Mouse (Mus musculus) testis, adult 2 months (tissue): Measurements from ENCODE around the gene Zfp697. TPM values are rescaled to one million over a fixed set of nuclear protein-coding genes. Genes with fewer than 3 reads are reported as not detected.

Experiments
- H3K27ac ChIP-seq: fragments of 200-500 bp; 2 replicates; pipeline ENCODE4 v1.5.1; 2012; ENCODE audit warnings: low read depth, low read length; ENCODE audit not compliant: control insufficient read depth, insufficient read depth
- H3K27me3 ChIP-seq: fragments of 200-500 bp; 2 replicates; pipeline ENCODE4 v1.6.1; 2012; ENCODE audit warnings: mild to moderate bottlenecking, low read length, moderate library complexity; ENCODE audit not compliant: control insufficient read depth, insufficient read depth
- H3K36me3 ChIP-seq: fragments of 200-500 bp; 2 replicates; pipeline ENCODE4 v1.6.1; 2012; ENCODE audit warnings: mild to moderate bottlenecking, low read length; ENCODE audit not compliant: control insufficient read depth, insufficient read depth
- H3K4me1 ChIP-seq: fragments of 200-500 bp; 2 replicates; pipeline ENCODE4 v1.6.1; 2012; ENCODE audit warnings: low read length; ENCODE audit not compliant: control insufficient read depth, insufficient read depth
- H3K4me3 ChIP-seq: fragments of 200-500 bp; 2 replicates; pipeline ENCODE4 v1.5.1; 2012; ENCODE audit warnings: low read depth, mild to moderate bottlenecking, low read length, moderate library complexity, mixed read lengths; ENCODE audit not compliant: control insufficient read depth
- CTCF ChIP-seq: fragments of 200-500 bp; IDR thresholded peaks from 2 replicates; pipeline ENCODE4 v1.5.1; 2012; ENCODE audit warnings: low read depth, mild to moderate bottlenecking, inconsistent platforms, low read length, moderate library complexity; ENCODE audit not compliant: control insufficient read depth, insufficient read depth, insufficient replicate concordance
- POLR2A ChIP-seq: fragments of 200-500 bp; IDR thresholded peaks from 2 replicates; pipeline ENCODE4 v1.6.1; 2012; ENCODE audit warnings: low read depth, mild to moderate bottlenecking, inconsistent platforms, low read length, moderate library complexity; ENCODE audit not compliant: control insufficient read depth
- polyA plus RNA-seq: library from polyadenylated mRNA; depleted of rRNA; stranded (reverse); fragments of >200 nt; gene quantifications from 2 replicates; pipeline ENCODE4 v1.2.3, GENCODE M21; 2012

The Zfp697 gene
- polyA plus RNA-seq, 1 experiment, result 1.1 TPM

- no peaks in the 10 kb centered on the region for H3K27me3 ChIP-seq
- H3K4me3 ChIP-seq, result no peak overlapping the region
- TF ChIP-seq POLR2A (no peak), CTCF (no peak)
- H3K27ac ChIP-seq, result no peak overlapping the region
- no peaks in the 10 kb centered on the region for H3K36me3 ChIP-seq
- no peaks in the 10 kb centered on the region for H3K4me1 ChIP-seq
Measured at GRCm38 (mm10) chr3:98414296-98414695, 32.0 kb downstream of the Zfp697 start.

- Histone ChIP-seq H3K4me1 (no peaks in the 10 kb centered on the region), H3K4me3 (no peak overlapping the region), H3K36me3 (no peaks in the 10 kb centered on the region), H3K27me3 (no peaks in the 10 kb centered on the region), H3K27ac (no peak overlapping the region)
- TF ChIP-seq POLR2A, result no peak
- TF ChIP-seq CTCF, result no peak
Measured at GRCm38 (mm10) chr3:98416426-98417250, 34.4 kb downstream of the Zfp697 start.

GRCm38 (mm10) chr3:98417328-98417727 is 35.1 kb downstream of the Zfp697 start:
- Histone ChIP-seq H3K27me3 (no peaks in the 10 kb centered on the region), H3K4me3 (no peak overlapping the region), H3K27ac (no peak overlapping the region), H3K36me3 (no peaks in the 10 kb centered on the region), H3K4me1 (no peaks in the 10 kb centered on the region)
- no peak for TF ChIP-seq POLR2A
- TF ChIP-seq CTCF, result no peak

- TF ChIP-seq POLR2A (no peak), CTCF (no peak)
- no peaks in the 10 kb centered on the region for H3K4me1 ChIP-seq
- H3K27ac ChIP-seq, result no peak overlapping the region
- no peaks in the 10 kb centered on the region for H3K36me3 ChIP-seq
- no peak overlapping the region for H3K4me3 ChIP-seq
- H3K27me3 ChIP-seq, result no peaks in the 10 kb centered on the region
Measured at GRCm38 (mm10) chr3:98418991-98419785, 36.9 kb downstream of the Zfp697 start.

- H3K27ac ChIP-seq, result no peak overlapping the region
Measured at GRCm38 (mm10) chr3:98419786-98420070, 37.5 kb downstream of the Zfp697 start.

GRCm38 (mm10) chr3:98422926-98423325 is 40.7 kb downstream of the Zfp697 start:
- Histone ChIP-seq H3K27me3 (no peaks in the 10 kb centered on the region), H3K4me3 (no peak overlapping the region), H3K27ac (no peak overlapping the region), H3K4me1 (peaks cover 9% of the 10 kb centered on the region), H3K36me3 (no peaks in the 10 kb centered on the region)
- TF ChIP-seq POLR2A, result no peak
- TF ChIP-seq CTCF, result no peak

More at GRCm38 (mm10) chr3:98419786-98420070, 37.5 kb downstream of the Zfp697 start:
- Histone ChIP-seq H3K36me3 (no peaks in the 10 kb centered on the region), H3K4me1 (no peaks in the 10 kb centered on the region), H3K4me3 (no peak overlapping the region), H3K27me3 (no peaks in the 10 kb centered on the region)
- TF ChIP-seq CTCF, result no peak
- no peak for TF ChIP-seq POLR2A

GRCm38 (mm10) chr3:98426749-98427148 is 44.5 kb downstream of the Zfp697 start:
- TF ChIP-seq POLR2A (no peak), CTCF (no peak)
- Histone ChIP-seq H3K27me3 (no peaks in the 10 kb centered on the region; the same call in 1 of the 2 replicates), H3K36me3 (no peaks in the 10 kb centered on the region), H3K27ac (no peak overlapping the region), H3K4me3 (no peak overlapping the region), H3K4me1 (peaks cover 13% of the 10 kb centered on the region)
